Mouse (Mus musculus): Measurements from ENCODE around the gene Gstz1. TPM values are rescaled to one million over a fixed set of nuclear protein-coding genes. Genes with fewer than 3 reads are reported as not detected.

Gstz1 gene
- polyA plus RNA-seq, 1 experiment: 44.3 TPM

GRCm38 (mm10) chr12:87137439-87138341 is 9.3 kb upstream of the Gstz1 start:
- H3K4me3 ChIP-seq: no peak overlapping the region
- H3K36me3 ChIP-seq (ENCODE audit: control insufficient read depth, insufficient read depth): peaks cover 6% of the 10 kb centered on the region
- H3K79me2 ChIP-seq (ENCODE audit: control insufficient read depth, insufficient read depth): no peaks in the 10 kb centered on the region
- no peaks in the 10 kb centered on the region for H3K27me3 ChIP-seq (ENCODE audit: control insufficient read depth, insufficient read depth, insufficient read length)
- TF ChIP-seq CEBPB (IDR thresholded peaks at IDR 0.05; ENCODE audit: insufficient read depth, poor library complexity, severe bottlenecking) (no peak), POLR2AphosphoS2 (IDR thresholded peaks at IDR 0.05; ENCODE audit: insufficient read length, low read depth) (no peak), POLR2A (IDR thresholded peaks at IDR 0.05; ENCODE audit: insufficient read length, low read depth) (no peak), MYOD1 (IDR thresholded peaks at IDR 0.05; ENCODE audit: control insufficient read depth in 1 of 3, insufficient read length in 2 of 3, low read depth in 2 of 3) (no peak), MAX (IDR thresholded peaks at IDR 0.05; ENCODE audit: low read depth) (no peak), TCF12 (IDR thresholded peaks at IDR 0.05; ENCODE audit: insufficient read depth, poor library complexity, severe bottlenecking) (no peak), TCF3 (IDR thresholded peaks at IDR 0.05; ENCODE audit: insufficient read length, low read depth) (no peak), E2F4 (IDR thresholded peaks at IDR 0.05; ENCODE audit: insufficient read depth) (no peak), SRF (IDR thresholded peaks at IDR 0.05; ENCODE audit: control insufficient read depth, insufficient read length, low read depth) (no peak), REST (IDR thresholded peaks at IDR 0.05; ENCODE audit: insufficient read depth, insufficient read length) (no peak), MYOG (IDR thresholded peaks at IDR 0.05; ENCODE audit: control insufficient read depth in 1 of 3, insufficient read depth in 1 of 3, insufficient read length in 2 of 3, low read depth in 2 of 3) (no peak), USF1 (IDR thresholded peaks at IDR 0.05; ENCODE audit: low read depth) (no peak)
- no peak overlapping the region for H3K4me2 ChIP-seq (ENCODE audit: low read depth)
- no peak overlapping the region for H3ac ChIP-seq (ENCODE audit: control insufficient read depth, insufficient read length)

- Histone ChIP-seq H3ac (ENCODE audit: control insufficient read depth, insufficient read length) (no peak overlapping the region), H3K27me3 (ENCODE audit: control insufficient read depth, insufficient read depth, insufficient read length) (no peaks in the 10 kb centered on the region), H3K36me3 (ENCODE audit: control insufficient read depth, insufficient read depth) (peaks cover 6% of the 10 kb centered on the region), H3K4me2 (ENCODE audit: low read depth) (no peak overlapping the region), H3K79me2 (ENCODE audit: control insufficient read depth, insufficient read depth) (no peaks in the 10 kb centered on the region), H3K4me3 (no peak overlapping the region)
- no peak for TF ChIP-seq E2F4 (IDR thresholded peaks at IDR 0.05; ENCODE audit: insufficient read depth)
- TF ChIP-seq SRF (IDR thresholded peaks at IDR 0.05; ENCODE audit: control insufficient read depth, insufficient read length, low read depth): no peak
- no peak for TF ChIP-seq TCF3 (IDR thresholded peaks at IDR 0.05; ENCODE audit: insufficient read length, low read depth)
- no peak for TF ChIP-seq REST (IDR thresholded peaks at IDR 0.05; ENCODE audit: insufficient read depth, insufficient read length)
- no peak for TF ChIP-seq USF1 (IDR thresholded peaks at IDR 0.05; ENCODE audit: low read depth)
- TF ChIP-seq CEBPB (IDR thresholded peaks at IDR 0.05; ENCODE audit: insufficient read depth, poor library complexity, severe bottlenecking): no peak
- no peak for TF ChIP-seq POLR2A (IDR thresholded peaks at IDR 0.05; ENCODE audit: insufficient read length, low read depth)
- no peak for TF ChIP-seq MYOD1 (IDR thresholded peaks at IDR 0.05; ENCODE audit: control insufficient read depth in 1 of 3, insufficient read length in 2 of 3, low read depth in 2 of 3)
- TF ChIP-seq POLR2AphosphoS2 (IDR thresholded peaks at IDR 0.05; ENCODE audit: insufficient read length, low read depth): no peak
- no peak for TF ChIP-seq MYOG (IDR thresholded peaks at IDR 0.05; ENCODE audit: control insufficient read depth in 1 of 3, insufficient read depth in 1 of 3, insufficient read length in 2 of 3, low read depth in 2 of 3)
- TF ChIP-seq MAX (IDR thresholded peaks at IDR 0.05; ENCODE audit: low read depth): no peak
- no peak for TF ChIP-seq TCF12 (IDR thresholded peaks at IDR 0.05; ENCODE audit: insufficient read depth, poor library complexity, severe bottlenecking)
Observed at GRCm38 (mm10) chr12:87138342-87138701, 8.6 kb upstream of the Gstz1 start.

- Histone ChIP-seq H3K4me3 (no peak overlapping the region), H3K79me2 (ENCODE audit: control insufficient read depth, insufficient read depth) (no peaks in the 10 kb centered on the region), H3K27me3 (ENCODE audit: control insufficient read depth, insufficient read depth, insufficient read length) (no peaks in the 10 kb centered on the region), H3ac (ENCODE audit: control insufficient read depth, insufficient read length) (no peak overlapping the region), H3K4me2 (ENCODE audit: low read depth) (no peak overlapping the region), H3K36me3 (ENCODE audit: control insufficient read depth, insufficient read depth) (peaks cover 6% of the 10 kb centered on the region)
- TF ChIP-seq POLR2AphosphoS2 (IDR thresholded peaks at IDR 0.05; ENCODE audit: insufficient read length, low read depth) (no peak), E2F4 (IDR thresholded peaks at IDR 0.05; ENCODE audit: insufficient read depth) (no peak), SRF (IDR thresholded peaks at IDR 0.05; ENCODE audit: control insufficient read depth, insufficient read length, low read depth) (no peak), REST (IDR thresholded peaks at IDR 0.05; ENCODE audit: insufficient read depth, insufficient read length) (no peak), POLR2A (IDR thresholded peaks at IDR 0.05; ENCODE audit: insufficient read length, low read depth) (no peak), TCF3 (IDR thresholded peaks at IDR 0.05; ENCODE audit: insufficient read length, low read depth) (no peak), USF1 (IDR thresholded peaks at IDR 0.05; ENCODE audit: low read depth) (no peak), MYOD1 (IDR thresholded peaks at IDR 0.05; ENCODE audit: control insufficient read depth in 1 of 3, insufficient read length in 2 of 3, low read depth in 2 of 3) (no peak), TCF12 (IDR thresholded peaks at IDR 0.05; ENCODE audit: insufficient read depth, poor library complexity, severe bottlenecking) (no peak), MAX (IDR thresholded peaks at IDR 0.05; ENCODE audit: low read depth) (no peak), CEBPB (IDR thresholded peaks at IDR 0.05; ENCODE audit: insufficient read depth, poor library complexity, severe bottlenecking) (no peak), MYOG (IDR thresholded peaks at IDR 0.05; ENCODE audit: control insufficient read depth in 1 of 3, insufficient read depth in 1 of 3, insufficient read length in 2 of 3, low read depth in 2 of 3) (no peak)
Observed at GRCm38 (mm10) chr12:87138768-87139167, 8.2 kb upstream of the Gstz1 start.

GRCm38 (mm10) chr12:87142156-87142555 is 4.8 kb upstream of the Gstz1 start:
- no peaks in the 10 kb centered on the region for H3K27me3 ChIP-seq (ENCODE audit: control insufficient read depth, insufficient read depth, insufficient read length)
- no peak overlapping the region for H3K4me3 ChIP-seq
- no peak overlapping the region for H3K4me2 ChIP-seq (ENCODE audit: low read depth)
- no peaks in the 10 kb centered on the region for H3K36me3 ChIP-seq (ENCODE audit: control insufficient read depth, insufficient read depth)
- TF ChIP-seq TCF3 (IDR thresholded peaks at IDR 0.05; ENCODE audit: insufficient read length, low read depth) (no peak), TCF12 (IDR thresholded peaks at IDR 0.05; ENCODE audit: insufficient read depth, poor library complexity, severe bottlenecking) (no peak), CEBPB (IDR thresholded peaks at IDR 0.05; ENCODE audit: insufficient read depth, poor library complexity, severe bottlenecking) (no peak), MAX (IDR thresholded peaks at IDR 0.05; ENCODE audit: low read depth) (no peak), SRF (IDR thresholded peaks at IDR 0.05; ENCODE audit: control insufficient read depth, insufficient read length, low read depth) (no peak)
- H3K79me2 ChIP-seq (ENCODE audit: control insufficient read depth, insufficient read depth): no peaks in the 10 kb centered on the region
- H3ac ChIP-seq (ENCODE audit: control insufficient read depth, insufficient read length): no peak overlapping the region

Data from myocyte (in vitro differentiated cells).